In the genomic region with DNA sequence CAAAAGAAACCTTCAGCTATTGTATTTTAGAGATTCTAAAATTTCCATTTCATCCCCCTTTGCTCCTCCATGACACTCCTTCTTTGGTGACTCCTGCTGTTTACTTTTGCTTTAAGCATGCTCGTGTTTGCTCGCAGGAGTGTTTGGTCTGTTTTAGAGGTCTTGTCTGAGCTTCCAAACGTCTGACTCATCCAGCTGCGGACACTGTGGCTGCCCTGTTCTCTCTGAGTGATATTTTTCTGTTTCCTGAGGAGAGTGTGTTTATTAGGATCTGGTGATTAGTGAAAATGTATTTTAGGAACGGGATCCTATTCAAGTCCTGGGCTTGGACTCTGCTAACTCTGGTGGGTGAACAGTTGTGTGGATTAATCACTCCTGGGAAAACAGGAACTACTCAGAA, we compare ENCODE assay signal across 12 mouse cellular contexts. TPM values are rescaled to one million over a fixed set of nuclear protein-coding genes. Genes with fewer than 3 reads are reported as not detected.
DNase-seq lines count a peak whose midpoint lies in the region.
"Had no signal": no experiment of that assay in that cellular context is flagged by ENCODE, and none has a peak within 500 bp of the region (broad histone marks: within the 10 kb centered on the region; RNA-seq: fewer than 3 reads in every experiment).

No protein-coding gene starts in this region.

- H3K4me3 ChIP-seq in heart, embryonic 10.5 days, result no peak overlapping the region
- H3K4me3 ChIP-seq in forebrain, embryonic 10.5 days, result no peak overlapping the region
- H3K4me3 ChIP-seq: erythroblast, embryonic 14.5 days; hindbrain, embryonic 10.5 days had no signal

- no peaks in the 10 kb centered on the region for H3K36me3 ChIP-seq in heart, embryonic 10.5 days
- H3K36me3 ChIP-seq in forebrain, embryonic 10.5 days (replicated peaks), result no peaks in the 10 kb centered on the region
- H3K36me3 ChIP-seq: hindbrain, embryonic 10.5 days had no signal

- H3K9me3 ChIP-seq in heart, embryonic 10.5 days, result no peaks in the 10 kb centered on the region
- H3K9me3 ChIP-seq in forebrain, embryonic 10.5 days, result no peaks in the 10 kb centered on the region
- H3K9me3 ChIP-seq: hindbrain, embryonic 10.5 days had no signal

- H3K27ac ChIP-seq in heart, embryonic 10.5 days, result no peak overlapping the region
- no peak overlapping the region for H3K27ac ChIP-seq in forebrain, embryonic 10.5 days

- DNase-seq in heart, adult 18-20 months, result peak; percentile 52 to 71
- DNase-seq in heart, embryonic 10.5 days (ENCODE audit: low spot score), result no peak
- peak; percentile 62 for DNase-seq in urinary bladder, postnatal 14 days (ENCODE audit: low spot score)
- no peak for DNase-seq in urinary bladder, adult 2 months (ENCODE audit: low spot score)
- peak; percentile 29 for DNase-seq in large intestine, adult 2 months (ENCODE audit: low read depth, low spot score)
- DNase-seq in yolk sac, embryonic 10.5 days (ENCODE audit: low spot score), result peak; percentile 39
- no peak for DNase-seq in forebrain, embryonic 10.5 days (ENCODE audit: extremely low spot score, low spot score)
- DNase-seq in cerebellum, postnatal 4 days (ENCODE audit: low spot score in 2 of 2), result no peak
- DNase-seq: left cerebral cortex, postnatal 4 days had no signal

- H3K4me1 ChIP-seq in heart, embryonic 10.5 days, result peaks cover 8% of the 10 kb centered on the region; the same call in 1 of the 2 replicates
- peaks cover 14% of the 10 kb centered on the region for H3K4me1 ChIP-seq in forebrain, embryonic 10.5 days

- H3K27me3 ChIP-seq in heart, embryonic 10.5 days (ENCODE audit: insufficient read depth, poor library complexity, severe bottlenecking), result no peaks in the 10 kb centered on the region
- no peaks in the 10 kb centered on the region for H3K27me3 ChIP-seq in forebrain, embryonic 10.5 days (ENCODE audit: poor library complexity, severe bottlenecking)

- WGBS in heart, embryonic 10.5 days, result 23% methylated on average over 5 of the region's 5 CpGs
- 13% methylated on average over 5 of the region's 5 CpGs for WGBS in large intestine, adult 2 months
- WGBS in forebrain, embryonic 10.5 days, result 65% methylated on average over 5 of the region's 5 CpGs

RNA-seq across cellular contexts. Expression of gene Gm10974, which starts 26.1 kb away (rescaled TPM):
- total RNA-seq in heart, adult 18-20 months (2021), result not detected
- not detected in 2 replicates for polyA plus RNA-seq in heart, embryonic 10.5 days (2016; fragmentation: Nextera tagmentation; extraction: Ambion mirVana)
- not detected in 2 replicates for polyA plus RNA-seq in urinary bladder, adult 2 months (2012; rRNA removed)
- not detected in 2 replicates for polyA plus RNA-seq in large intestine, adult 2 months (2012; rRNA removed)
- polyA plus RNA-seq in forebrain, embryonic 10.5 days (2016; fragmentation: Nextera tagmentation; extraction: Ambion mirVana), result not detected in 2 replicates
- total RNA-seq: left cerebral cortex, postnatal 4 days had no signal
- polyA plus RNA-seq: erythroblast, embryonic 14.5 days; hindbrain, embryonic 10.5 days; neural tube, embryonic 11.5 days had no signal

RNA-seq across cellular contexts. Expression of gene Lrrk1, which starts 48.5 kb away (rescaled TPM):
- total RNA-seq in heart, adult 18-20 months (2021), result 10 to 100 TPM in 1 of 2 experiments, 1 to 10 TPM in 1; 9.6 to 10.1 TPM
- 9.9 and 12.3 TPM in 2 replicates for polyA plus RNA-seq in heart, embryonic 10.5 days (2016; fragmentation: Nextera tagmentation; extraction: Ambion mirVana)
- polyA plus RNA-seq in urinary bladder, adult 2 months (2012; rRNA removed), result 39.4 and 43.6 TPM in 2 replicates
- polyA plus RNA-seq in large intestine, adult 2 months (2012; rRNA removed), result 20.1 and 25.3 TPM in 2 replicates
- 5.8 TPM in 2 replicates for polyA plus RNA-seq in forebrain, embryonic 10.5 days (2016; fragmentation: Nextera tagmentation; extraction: Ambion mirVana)

Comparison
In these comparisons a context has a peak if more than half of its experiments do, and no peak if none do; other contexts are left out.
1. DNase-seq: peak in heart, adult 18-20 months (2 of 2), urinary bladder, postnatal 14 days (single experiment), large intestine, adult 2 months (single experiment) and yolk sac, embryonic 10.5 days (single experiment); none in heart, embryonic 10.5 days (single experiment), urinary bladder, adult 2 months (single experiment), forebrain, embryonic 10.5 days (single experiment) and cerebellum, postnatal 4 days (0 of 2).